Mouse (Mus musculus) kidney, adult 2 months (tissue): ENCODE data around the gene Psmd9.

ENCODE experiments used
- CTCF ChIP-seq: fragments of 200-500 bp; conservative IDR thresholded peaks from 2 replicates; pipeline ENCODE4 v1.5.1; 2011; ENCODE audit warnings: low read depth, mild to moderate bottlenecking, control low read depth, low read length, moderate library complexity, mixed read lengths; ENCODE audit not compliant: insufficient read depth, insufficient read length
- POLR2A ChIP-seq: fragments of 200-500 bp; IDR thresholded peaks from one replicate; pipeline ENCODE4 v1.6.1; 2011; ENCODE audit warnings: low read depth, low read length, control low read depth

DNA sequence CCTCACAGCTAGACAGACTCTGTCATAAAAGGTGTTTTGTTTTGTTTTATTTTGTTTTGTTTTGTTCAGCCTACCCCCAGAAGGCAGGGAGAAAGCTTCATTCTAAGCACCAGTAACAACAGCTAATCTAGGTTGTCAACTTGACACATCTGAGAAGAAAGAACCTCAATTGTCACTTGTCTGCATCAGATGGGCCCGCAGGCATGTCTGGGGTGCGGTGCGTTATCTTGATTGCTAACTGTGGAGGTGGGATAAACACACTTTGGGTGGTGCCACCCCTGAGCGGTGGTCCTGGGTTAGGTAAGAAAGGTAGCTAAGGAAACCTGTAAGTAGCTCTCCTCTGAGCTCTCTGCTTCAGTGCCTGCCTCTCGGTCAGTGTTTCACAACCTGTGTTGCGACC lies 42.2 kb upstream of the Psmd9 start:
- no peak for TF ChIP-seq POLR2A
- TF ChIP-seq CTCF: no peak
